Mouse (Mus musculus) CH12F3 (cell line): ENCODE data around the gene Adgrf2.

Source experiments
- in situ Hi-C: fragments of 300-500 bp; cut with MboI; formaldehyde crosslinking; loops from 2 replicates; pipeline ENCODE4 v1.14.3; 2020; ENCODE audit warnings: low sequenced_read_pairs

The Adgrf2 gene

DNA sequence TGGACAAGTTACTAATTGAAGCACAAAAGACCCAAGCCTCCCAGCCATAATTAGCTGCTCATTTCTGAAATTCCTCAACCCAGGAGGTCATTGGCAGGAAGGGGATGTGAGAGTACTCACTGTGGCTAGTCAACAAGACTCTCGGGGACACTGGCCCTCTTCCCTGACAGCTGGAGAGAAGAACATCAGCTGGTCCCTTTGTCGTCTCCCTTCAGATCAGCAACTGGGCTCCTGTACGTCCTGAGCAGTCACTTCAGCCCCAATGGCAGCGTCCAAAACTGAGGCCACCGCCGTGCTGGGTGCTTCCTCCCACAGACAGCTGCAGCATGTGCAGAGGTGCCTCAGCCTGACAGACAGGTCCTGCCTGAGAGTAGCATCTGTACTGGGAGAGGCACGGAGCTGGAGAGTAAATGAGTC lies at the start of gene Adgrf2:
Gene Adgrf2 (minus strand): TSS at position 379 of the 417 bp plus-strand sequence.
- in situ Hi-C loops = no loop called here

DNA sequence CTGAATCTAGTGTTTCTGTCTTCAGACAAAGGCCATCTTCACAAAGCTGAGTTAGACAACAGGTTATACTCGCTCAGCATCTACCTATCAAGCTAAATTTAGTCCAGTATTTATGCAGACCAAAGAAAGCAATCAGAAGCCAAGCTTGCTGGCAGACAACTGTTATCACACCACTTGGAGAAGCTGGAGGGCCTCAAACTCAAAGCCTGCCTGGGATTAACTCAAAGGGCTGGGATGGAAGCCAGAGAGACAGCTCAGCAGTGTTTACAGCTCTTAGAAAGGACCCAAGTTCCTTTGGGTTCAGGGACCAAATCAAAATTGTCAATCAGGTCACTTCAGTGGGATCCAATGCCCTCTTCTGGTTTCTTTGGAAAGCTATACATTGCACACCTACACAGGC lies 48.8 kb upstream of the Adgrf2 start:
- in situ Hi-C loops = loop anchor here (25.0 kb wide), 1 partner anchor 128 kb away; no protein-coding TSS in a partner anchor

DNA sequence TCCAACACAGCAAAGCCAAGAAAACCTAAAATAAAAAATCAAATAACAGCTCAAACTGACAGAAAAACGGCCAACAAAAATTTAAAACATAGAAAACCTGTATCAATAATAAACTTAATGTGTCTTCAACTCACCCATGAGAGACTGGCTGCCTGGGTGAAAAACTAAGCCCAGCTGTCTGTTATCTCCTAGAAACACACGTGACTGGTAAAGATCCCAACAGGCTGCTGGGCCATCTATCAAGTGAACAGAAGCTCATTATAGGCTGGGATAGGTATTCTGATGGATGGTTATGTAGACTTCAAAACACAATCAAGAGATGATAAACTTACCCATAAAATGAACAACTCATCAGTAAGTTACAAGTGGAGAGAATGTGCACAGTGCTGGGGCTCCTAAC lies 47.7 kb upstream of the Adgrf2 start:
- in situ Hi-C loops = loop anchor here (25.0 kb wide), 1 partner anchor 127 kb away; no protein-coding TSS in a partner anchor

DNA sequence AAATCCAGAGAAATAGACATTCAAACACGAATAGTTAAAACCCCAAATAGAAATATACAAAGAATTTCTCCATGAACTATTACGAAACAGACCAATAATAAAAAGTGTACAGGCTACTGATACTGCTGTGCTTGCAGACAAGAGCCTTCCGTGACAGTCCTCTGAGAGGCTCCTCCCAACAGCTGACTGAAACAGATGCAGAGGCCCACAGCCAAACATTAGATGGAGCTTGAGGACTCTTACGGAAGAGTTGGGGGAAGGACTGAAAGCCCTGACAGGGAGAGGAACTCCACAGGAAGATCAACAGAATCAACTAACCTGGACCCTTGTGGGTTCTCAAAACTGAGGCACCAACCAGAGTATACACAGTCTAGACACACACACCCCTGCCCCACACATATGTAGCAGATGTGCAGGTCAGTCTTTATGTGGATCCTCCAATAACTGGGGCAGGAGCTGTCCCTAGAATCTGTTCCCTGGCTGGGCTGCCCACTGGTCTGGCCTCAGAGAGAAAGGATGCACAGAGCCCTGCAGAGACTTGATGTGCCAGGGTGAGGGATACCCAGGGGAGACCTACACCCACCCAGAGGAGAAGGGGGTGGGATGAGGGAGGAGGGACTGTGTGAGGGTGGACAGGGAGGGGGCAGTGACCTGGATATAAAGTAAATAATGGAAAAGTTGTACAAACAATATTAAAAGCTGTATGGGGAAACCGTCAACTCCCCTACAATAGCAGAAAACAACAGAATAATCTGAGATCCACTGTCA lies 46.9 kb upstream of the Adgrf2 start:
- in situ Hi-C loops = loop anchor here (25.0 kb wide), 1 partner anchor 127 kb away; no protein-coding TSS in a partner anchor

DNA sequence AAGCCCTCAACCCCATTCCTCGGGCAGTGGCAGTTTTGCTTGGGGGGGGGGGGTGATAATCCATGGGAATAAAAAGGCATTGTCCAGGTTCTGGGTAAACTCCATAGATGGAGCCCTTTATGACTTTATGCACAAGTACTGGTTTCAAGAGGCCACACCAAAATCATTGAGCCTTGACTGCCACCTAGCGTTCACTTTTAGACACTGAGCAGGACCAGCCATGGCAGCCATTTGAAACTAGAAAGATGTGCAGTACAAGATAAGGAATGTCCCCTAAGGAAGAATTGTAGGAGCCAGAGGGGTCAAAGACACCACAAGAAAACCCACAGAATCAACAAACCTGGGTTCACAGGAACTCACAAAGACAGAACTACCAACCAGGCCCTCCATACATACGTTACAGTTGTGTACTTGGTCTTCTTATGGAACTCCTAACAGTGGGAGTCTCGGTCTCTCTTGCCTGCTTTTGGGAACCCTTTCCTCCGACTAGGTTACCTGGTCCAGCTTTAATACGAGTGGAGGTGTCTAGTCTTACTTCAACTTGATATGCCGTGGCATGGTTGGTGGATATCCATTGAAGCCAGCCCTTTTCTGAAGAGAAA lies 40.3 kb upstream of the Adgrf2 start:
- in situ Hi-C loops = loop anchor here (25.0 kb wide), 1 partner anchor 120 kb away; no protein-coding TSS in a partner anchor

DNA sequence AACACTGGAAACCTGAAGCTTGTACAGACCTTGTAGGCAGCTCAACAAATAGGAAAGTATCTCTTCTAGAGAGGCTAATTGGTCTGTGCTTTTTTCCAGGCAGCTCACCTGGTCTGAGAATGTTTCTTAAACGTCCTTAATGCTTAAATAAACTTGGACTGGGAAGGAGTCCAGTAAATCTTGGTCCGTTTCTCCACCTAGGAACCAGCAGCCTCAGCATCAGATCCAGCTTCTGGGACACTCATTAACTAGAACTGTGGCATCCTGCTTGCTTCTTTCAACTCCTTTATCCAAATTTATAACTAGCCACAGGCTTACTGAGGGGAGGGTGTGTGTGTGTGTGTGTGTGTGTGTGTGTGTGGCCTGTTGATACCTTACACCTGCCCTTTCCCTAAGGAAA lies 11.8 kb upstream of the Adgrf2 start:
- in situ Hi-C loops = no loop called here

DNA sequence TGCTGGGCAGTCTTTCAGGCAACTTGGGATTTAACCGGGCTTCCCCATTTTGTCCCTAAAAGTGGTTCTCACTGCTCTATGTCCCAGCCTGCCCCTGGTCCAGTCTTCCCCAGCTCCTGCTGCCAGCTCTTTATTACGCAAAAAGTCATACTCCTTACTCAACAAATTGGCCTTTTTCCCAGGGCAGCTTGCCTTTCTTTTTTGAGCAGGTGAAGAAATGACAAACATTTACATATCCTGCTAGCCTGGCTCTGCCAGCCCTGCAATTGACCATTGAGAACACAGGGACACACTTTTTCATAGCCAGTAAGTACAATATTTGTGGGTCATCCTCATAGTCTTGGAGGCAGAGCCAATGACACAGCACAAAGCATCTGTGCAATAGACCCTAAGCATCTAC lies 10.2 kb upstream of the Adgrf2 start:
- in situ Hi-C loops = no loop called here

DNA sequence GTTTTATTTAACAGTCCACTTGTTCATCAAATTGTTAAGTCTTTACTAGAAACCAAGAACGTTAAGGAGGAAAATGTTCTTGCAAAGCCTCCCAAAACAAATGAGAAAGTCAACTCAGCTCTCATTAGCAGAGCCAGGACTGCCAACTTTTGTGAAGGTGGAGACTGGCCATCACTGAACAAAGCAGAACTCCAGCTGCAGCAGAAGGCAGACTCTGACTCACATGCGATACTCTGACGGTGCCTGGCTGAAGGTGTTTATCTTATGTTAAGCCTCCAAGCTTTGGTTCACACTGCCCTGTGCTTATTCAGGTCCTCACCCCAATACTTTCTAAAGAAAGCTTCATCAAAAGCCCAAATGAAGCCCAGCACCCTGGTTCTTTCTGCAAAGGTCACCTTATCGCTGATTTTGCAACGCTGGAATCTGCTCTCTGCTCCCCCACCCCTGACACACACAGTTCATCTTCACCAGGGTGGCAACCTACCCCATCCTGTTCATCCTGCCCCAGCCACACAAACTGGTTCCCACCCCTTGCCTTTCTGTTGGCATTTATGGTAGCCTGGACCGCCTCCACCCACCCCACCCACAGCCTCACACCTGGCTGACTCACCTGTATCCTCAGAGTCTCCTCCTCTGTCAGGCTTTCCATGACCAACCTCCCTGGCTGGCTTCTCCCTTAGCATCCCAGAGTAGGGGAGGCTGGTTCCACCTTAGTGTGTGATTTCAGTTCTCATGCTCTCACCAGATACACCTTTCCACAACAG lies 3.9 kb upstream of the Adgrf2 start:
- in situ Hi-C loops = no loop called here

DNA sequence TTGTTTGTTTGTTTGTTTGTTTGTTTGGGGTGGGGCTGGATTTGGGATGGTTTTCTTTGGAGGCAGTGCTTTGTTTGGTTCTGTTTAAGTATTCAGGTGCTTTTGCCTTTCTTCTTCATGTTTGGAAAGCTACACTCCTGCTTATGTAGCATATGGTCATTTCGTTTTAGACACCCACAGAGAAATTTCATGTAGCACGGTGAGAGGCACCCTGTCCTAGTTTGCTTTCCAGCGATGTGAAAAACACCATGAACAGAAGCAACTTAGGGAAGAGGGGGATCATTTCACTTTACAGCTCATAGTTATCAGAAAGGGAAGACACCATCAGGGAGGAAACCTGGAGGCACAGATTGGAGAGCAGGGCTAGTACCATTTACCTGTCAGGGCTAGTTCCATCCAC lies 844 bp upstream of the Adgrf2 start:
- in situ Hi-C loops = no loop called here

DNA sequence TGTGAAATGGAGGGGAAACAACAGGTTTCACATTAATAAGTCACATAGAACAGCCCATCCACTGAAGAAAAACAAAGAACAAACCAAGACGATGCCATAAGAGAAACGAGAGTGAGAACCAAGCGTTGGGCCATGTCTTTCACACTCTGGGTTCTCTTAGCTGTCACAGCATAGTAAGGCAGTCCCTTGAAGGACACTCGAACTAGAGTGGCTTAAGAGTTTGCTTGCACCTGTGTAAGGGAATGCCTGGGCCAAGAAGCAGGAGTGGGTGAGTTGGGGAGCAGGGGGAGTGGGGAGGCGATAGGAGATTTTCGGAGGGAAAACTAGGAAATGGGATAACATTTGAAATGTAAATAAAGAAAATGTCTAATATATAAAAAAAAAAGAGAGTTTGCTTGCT lies 3.2 kb downstream of the Adgrf2 start:
- in situ Hi-C loops = no loop called here

DNA sequence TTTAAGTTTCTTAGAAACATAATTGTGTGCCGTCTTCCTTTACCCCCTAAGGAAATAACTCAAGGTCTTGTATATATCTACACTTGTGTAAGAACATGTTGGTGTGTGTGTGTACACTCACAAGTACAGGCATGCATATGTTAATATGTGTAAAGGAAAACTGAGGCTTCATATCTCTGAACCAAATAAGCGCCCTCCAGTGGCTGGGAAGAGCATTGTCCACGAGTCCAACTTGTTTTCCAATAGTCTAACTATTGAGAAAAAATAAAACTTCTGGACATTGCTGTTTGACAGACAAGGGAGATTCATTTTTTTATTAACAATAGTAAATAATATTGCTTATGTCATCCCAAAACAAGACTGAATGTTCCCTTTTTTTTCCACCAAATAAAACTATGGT lies 24.8 kb downstream of the Adgrf2 start:
- in situ Hi-C loops = no loop called here

DNA sequence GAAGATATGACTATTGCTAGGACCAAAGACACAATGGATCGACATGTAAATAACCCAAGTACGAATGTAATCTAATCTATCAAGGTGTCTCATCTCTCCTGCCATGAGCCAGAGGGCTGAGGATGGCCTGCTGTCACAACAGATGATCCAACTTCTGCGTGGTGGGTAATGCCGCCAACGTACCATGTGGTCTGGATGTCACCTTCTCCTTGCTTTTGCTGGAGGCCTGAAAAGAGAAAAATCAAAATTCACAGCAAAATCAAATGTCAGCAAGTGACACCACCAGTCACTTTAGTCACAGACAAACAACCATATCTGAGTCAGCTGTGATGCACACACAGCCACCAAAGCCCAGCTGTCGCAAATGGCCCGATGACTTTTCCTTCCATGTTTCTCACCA lies 27.0 kb downstream of the Adgrf2 start:
- in situ Hi-C loops = no loop called here

DNA sequence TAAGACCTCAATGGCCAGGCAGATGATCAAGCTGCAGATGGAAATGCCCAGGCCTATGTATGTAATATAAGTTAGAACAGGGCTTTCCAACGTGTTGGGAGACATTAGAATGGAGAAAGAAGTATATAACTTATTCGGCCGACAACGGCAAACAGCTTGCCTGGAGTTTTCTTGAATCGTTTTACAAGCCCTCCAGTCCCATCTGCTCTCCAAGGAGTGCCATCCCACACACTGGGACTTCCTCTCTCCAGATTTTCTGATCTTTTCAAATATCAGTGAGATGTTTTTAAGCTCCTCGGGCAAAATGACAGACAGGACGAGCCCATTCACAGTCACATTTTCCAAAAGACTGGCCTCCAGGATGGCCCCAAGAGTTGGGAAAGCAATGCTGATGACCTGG lies 31.3 kb downstream of the Adgrf2 start:
- in situ Hi-C loops = no loop called here

DNA sequence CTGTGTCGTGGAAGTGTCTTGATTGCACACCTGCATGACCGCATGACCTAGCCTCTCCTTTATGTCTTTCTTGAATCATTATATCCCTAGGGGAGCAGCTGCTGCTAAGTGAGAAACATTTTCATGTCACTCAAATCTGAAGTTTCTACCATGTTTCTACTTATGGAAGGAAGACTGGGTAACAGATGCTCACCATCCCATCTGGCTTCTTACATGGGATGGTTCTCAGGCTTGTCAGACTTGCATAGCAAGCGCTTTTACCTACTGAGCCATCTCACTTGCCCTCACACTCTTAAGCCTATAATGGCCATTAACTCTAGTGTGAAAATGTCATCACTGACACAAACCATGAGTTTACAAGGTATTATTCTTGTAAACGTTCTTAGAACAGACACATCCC lies 36.4 kb downstream of the Adgrf2 start:
- in situ Hi-C loops = no loop called here

DNA sequence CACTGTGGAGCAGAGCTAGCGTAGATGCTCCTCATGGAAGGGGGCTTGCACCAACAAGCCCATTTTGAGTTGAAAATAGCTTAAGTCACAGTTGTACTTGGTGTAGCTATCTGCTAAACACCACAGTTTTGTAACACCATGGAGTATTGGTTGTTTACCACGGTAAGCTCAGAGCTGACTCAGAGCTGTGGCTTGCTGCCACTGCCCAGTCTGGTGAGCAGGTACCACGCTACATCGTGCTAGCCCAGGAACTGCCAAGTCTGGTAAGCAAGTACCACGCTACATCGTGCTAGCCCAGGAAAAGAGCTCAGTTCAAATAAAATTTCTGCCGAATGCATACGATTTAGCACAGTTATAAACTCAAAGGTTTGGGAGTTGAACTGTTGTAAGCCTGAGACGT lies 39.8 kb downstream of the Adgrf2 start:
- in situ Hi-C loops = no loop called here

DNA sequence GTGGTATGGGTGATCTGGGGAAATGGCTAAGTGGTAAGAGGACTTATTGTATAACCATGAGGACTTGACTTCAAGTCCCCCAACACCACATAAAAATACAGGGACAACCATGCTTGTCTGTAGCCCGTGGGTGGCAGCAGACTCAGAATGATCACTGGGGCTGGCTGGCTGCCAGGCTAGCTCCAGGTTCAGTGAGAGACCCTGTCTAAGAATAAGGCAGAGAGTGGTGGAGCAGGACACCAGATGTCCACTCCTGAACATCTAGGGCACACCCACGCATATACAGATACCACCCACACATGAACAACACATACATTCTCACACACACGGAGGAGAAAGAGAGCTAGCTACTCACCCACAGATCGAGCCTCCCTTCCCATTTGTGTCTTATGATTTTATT lies 47.2 kb downstream of the Adgrf2 start:
- in situ Hi-C loops = no loop called here

DNA sequence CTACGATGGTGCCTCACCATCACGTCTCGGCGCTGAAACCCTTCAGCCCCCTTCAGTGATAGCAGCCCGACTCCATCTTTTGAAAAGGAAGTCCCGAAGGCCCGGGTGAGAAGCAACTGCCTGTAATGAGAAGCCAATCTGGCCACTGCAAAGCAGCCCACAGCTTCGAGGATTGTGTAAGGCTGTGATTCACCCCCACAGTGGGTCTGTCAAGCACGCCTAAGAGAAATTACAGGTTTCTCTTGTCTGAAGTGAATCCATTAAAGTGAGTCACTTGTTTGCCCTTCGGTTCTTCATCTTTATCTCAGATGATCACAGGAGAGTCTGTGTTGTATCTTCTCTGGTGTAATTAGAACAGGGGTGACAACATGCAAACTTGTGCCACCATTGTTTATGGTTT lies 49.8 kb downstream of the Adgrf2 start, which contains the start of gene Adgrf4:
Gene Adgrf4 (minus strand): TSS at position 149 of the 400 bp plus-strand sequence.
- in situ Hi-C loops = no loop called here

DNA sequence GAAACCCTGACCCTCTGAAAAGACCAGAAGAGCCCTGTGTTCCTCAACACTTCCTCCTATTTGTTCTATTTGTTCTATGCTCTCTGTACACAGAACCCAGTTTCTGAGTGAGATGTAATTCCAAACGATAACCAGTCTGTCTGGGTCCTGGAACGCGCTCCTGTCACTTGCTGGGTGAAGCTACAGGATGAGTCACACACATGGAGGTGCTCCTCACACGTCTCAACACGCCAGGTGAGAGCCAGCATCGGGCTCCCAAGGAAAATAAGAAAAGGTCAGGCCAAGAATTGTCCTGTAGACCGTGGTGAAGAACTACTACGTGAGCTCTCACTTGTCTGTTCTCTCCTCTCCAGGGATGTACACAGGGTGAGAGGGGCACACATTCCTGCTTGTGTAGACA lies 51.4 kb downstream of the Adgrf2 start:
- in situ Hi-C loops = no loop called here
